Mouse (Mus musculus): ENCODE results near the gene Col8a2. TPM values are rescaled to one million over a fixed set of nuclear protein-coding genes. Genes with fewer than 3 reads are reported as not detected.

The Col8a2 gene
- polyA plus RNA-seq, 1 experiment: 0.62 TPM

DNA sequence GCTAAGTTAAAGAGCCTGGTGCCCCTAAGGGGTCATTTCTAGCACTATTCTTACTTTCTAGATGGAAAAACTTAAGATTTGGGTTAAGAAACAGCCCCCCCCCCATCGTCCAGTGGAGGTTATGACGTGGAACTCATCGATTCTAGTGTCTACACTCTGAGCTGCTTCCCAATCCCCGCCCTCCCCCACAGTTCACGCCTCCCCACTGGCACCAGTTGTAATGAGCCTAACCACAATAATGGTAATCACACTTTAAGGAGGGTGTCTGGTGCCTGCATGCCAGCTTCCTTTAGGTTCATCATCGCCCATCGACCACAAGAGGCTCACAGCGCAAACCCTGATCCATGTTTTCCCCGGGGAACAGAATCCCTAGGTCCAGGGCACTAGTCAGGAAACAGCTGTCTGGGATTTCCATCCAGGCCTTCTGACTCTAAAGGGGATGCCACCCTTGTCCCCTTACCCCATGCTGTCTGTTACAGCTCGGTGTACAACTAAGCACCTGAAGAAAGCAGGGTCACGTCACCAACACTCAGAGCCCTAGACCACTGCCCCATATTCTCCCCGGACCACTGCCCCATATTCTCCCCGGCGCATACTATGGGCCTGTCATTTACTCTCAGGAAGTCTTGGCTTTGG is 32.8 kb upstream of the Col8a2 start:
- peak overlapping the region; percentile 36 for H3ac ChIP-seq (ENCODE audit: control insufficient read depth, insufficient read length, low read depth)
- peaks cover 73% of the 10 kb centered on the region for H3K79me3 ChIP-seq (ENCODE audit: low read depth)
- peak overlapping the region; percentile 97 for H3K4me3 ChIP-seq (ENCODE audit: insufficient read depth, poor library complexity, severe bottlenecking)
- H3K36me3 ChIP-seq (ENCODE audit: control insufficient read depth, insufficient read depth): peaks cover 22% of the 10 kb centered on the region
- peaks cover 86% of the 10 kb centered on the region for H3K79me2 ChIP-seq (ENCODE audit: control insufficient read depth, insufficient read depth)
- TF ChIP-seq MYOD1 (IDR thresholded peaks at IDR 0.05; ENCODE audit: control insufficient read depth, insufficient read length, low read depth) (peak; percentile 36), USF1 (IDR thresholded peaks at IDR 0.05; ENCODE audit: low read depth) (no peak), CTCF (IDR thresholded peaks at IDR 0.05; ENCODE audit: control insufficient read depth, insufficient read depth, insufficient read length) (no peak), MYOG (IDR thresholded peaks at IDR 0.05; ENCODE audit: control insufficient read depth, extremely low read depth, insufficient read length) (no peak), MAX (IDR thresholded peaks at IDR 0.05) (no peak), CEBPB (IDR thresholded peaks at IDR 0.05; ENCODE audit: low read depth) (no peak)
- H3K27me3 ChIP-seq (ENCODE audit: control insufficient read depth, insufficient read depth, insufficient read length): no peaks in the 10 kb centered on the region

DNA sequence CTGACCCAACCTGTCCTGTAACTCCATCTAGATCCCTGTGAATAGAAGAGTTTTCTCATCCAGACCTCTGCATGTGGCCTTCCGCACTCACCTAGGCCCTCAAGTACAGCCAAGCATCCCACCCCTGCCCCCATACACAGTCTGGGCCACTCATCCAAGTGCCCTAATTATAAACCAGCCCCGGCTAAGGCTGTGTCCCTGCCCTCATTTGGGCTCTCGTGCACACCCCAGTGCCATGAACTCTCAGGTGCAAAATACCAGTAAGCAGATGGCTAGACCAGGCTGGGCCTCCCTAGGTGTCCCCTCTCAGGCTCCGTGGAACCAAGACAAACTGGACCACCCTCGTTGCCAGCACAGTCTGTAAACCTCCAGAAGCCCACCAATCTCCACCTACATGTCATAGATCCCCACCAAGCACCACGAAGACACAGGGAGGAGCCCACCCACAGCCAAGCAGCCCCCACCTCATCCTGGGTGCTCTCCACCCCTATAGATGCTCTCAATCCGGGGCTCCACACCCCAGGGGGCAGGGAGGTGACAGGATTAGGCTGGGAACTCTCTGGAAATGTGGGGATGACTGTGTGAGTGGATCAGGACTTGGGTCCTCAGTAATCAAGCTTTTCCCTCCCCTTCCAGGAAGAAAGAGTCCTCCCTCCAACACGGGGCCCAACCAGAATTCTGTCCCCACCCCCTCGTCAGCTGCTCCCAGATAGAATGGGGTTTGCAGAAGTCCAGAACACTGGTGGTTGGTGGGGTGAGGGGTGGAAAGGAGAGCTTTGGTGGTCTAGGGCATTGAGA is 32.1 kb upstream of the Col8a2 start:
- Histone ChIP-seq H3K4me3 (ENCODE audit: insufficient read depth, poor library complexity, severe bottlenecking) (peak overlapping the region; percentile 97), H3K79me2 (ENCODE audit: control insufficient read depth, insufficient read depth) (peaks cover 79% of the 10 kb centered on the region), H3K36me3 (ENCODE audit: control insufficient read depth, insufficient read depth) (peaks cover 15% of the 10 kb centered on the region), H3K79me3 (ENCODE audit: low read depth) (peaks cover 66% of the 10 kb centered on the region), H3ac (ENCODE audit: control insufficient read depth, insufficient read length, low read depth) (peak overlapping the region; percentile 86), H3K27me3 (ENCODE audit: control insufficient read depth, insufficient read depth, insufficient read length) (no peaks in the 10 kb centered on the region)
- TF ChIP-seq CTCF (IDR thresholded peaks at IDR 0.05; ENCODE audit: control insufficient read depth, insufficient read depth, insufficient read length): no peak
- TF ChIP-seq MYOG (IDR thresholded peaks at IDR 0.05; ENCODE audit: control insufficient read depth, extremely low read depth, insufficient read length): no peak
- no peak for TF ChIP-seq MYOD1 (IDR thresholded peaks at IDR 0.05; ENCODE audit: control insufficient read depth, insufficient read length, low read depth)
- no peak for TF ChIP-seq CEBPB (IDR thresholded peaks at IDR 0.05; ENCODE audit: low read depth)
- no peak for TF ChIP-seq MAX (IDR thresholded peaks at IDR 0.05)
- TF ChIP-seq USF1 (IDR thresholded peaks at IDR 0.05; ENCODE audit: low read depth): no peak
- TF ChIP-seq FOSL1 (IDR thresholded peaks at IDR 0.05; ENCODE audit: insufficient read depth, low read length, poor library complexity, severe bottlenecking): no peak

- H3K27me3 ChIP-seq (ENCODE audit: control insufficient read depth, insufficient read depth, insufficient read length): no peaks in the 10 kb centered on the region
- peaks cover 57% of the 10 kb centered on the region for H3K79me3 ChIP-seq (ENCODE audit: low read depth)
- H3K4me3 ChIP-seq (ENCODE audit: insufficient read depth, poor library complexity, severe bottlenecking): peak overlapping the region; percentile 97
- H3K79me2 ChIP-seq (ENCODE audit: control insufficient read depth, insufficient read depth): peaks cover 70% of the 10 kb centered on the region
- peaks cover 10% of the 10 kb centered on the region for H3K36me3 ChIP-seq (ENCODE audit: control insufficient read depth, insufficient read depth)
- H3ac ChIP-seq (ENCODE audit: control insufficient read depth, insufficient read length, low read depth): peak overlapping the region; percentile 86
- TF ChIP-seq MYOG (IDR thresholded peaks at IDR 0.05; ENCODE audit: control insufficient read depth, extremely low read depth, insufficient read length) (no peak), CEBPB (IDR thresholded peaks at IDR 0.05; ENCODE audit: low read depth) (no peak), USF1 (IDR thresholded peaks at IDR 0.05; ENCODE audit: low read depth) (no peak), CTCF (IDR thresholded peaks at IDR 0.05; ENCODE audit: control insufficient read depth, insufficient read depth, insufficient read length) (no peak), MAX (IDR thresholded peaks at IDR 0.05) (no peak), FOSL1 (IDR thresholded peaks at IDR 0.05; ENCODE audit: insufficient read depth, low read length, poor library complexity, severe bottlenecking) (no peak), MYOD1 (IDR thresholded peaks at IDR 0.05; ENCODE audit: control insufficient read depth, insufficient read length, low read depth) (no peak)
Observed at GRCm38 (mm10) chr4:126255113-126256001, 31.2 kb upstream of the Col8a2 start.

GRCm38 (mm10) chr4:126256131-126256791 is 30.3 kb upstream of the Col8a2 start, which contains the start of gene Map7d1:
Gene Map7d1, minus strand, starts transcription at chr4:126256343.
- Histone ChIP-seq H3K36me3 (ENCODE audit: control insufficient read depth, insufficient read depth) (peaks cover 8% of the 10 kb centered on the region), H3ac (ENCODE audit: control insufficient read depth, insufficient read length, low read depth) (peak within 1 kb of the TSS; percentile 86), H3K27me3 (ENCODE audit: control insufficient read depth, insufficient read depth, insufficient read length) (no peaks in the 10 kb centered on the region), H3K79me2 (ENCODE audit: control insufficient read depth, insufficient read depth) (peaks cover 61% of the 10 kb centered on the region), H3K79me3 (ENCODE audit: low read depth) (peaks cover 49% of the 10 kb centered on the region), H3K4me3 (ENCODE audit: insufficient read depth, poor library complexity, severe bottlenecking) (peak within 1 kb of the TSS; percentile 97)
- TF ChIP-seq MAX (IDR thresholded peaks at IDR 0.05): peak; percentile 24
- TF ChIP-seq CTCF (IDR thresholded peaks at IDR 0.05; ENCODE audit: control insufficient read depth, insufficient read depth, insufficient read length): no peak
- TF ChIP-seq FOSL1 (IDR thresholded peaks at IDR 0.05; ENCODE audit: insufficient read depth, low read length, poor library complexity, severe bottlenecking): no peak
- TF ChIP-seq CEBPB (IDR thresholded peaks at IDR 0.05; ENCODE audit: low read depth): no peak
- TF ChIP-seq USF1 (IDR thresholded peaks at IDR 0.05; ENCODE audit: low read depth): no peak
- no peak for TF ChIP-seq MYOG (IDR thresholded peaks at IDR 0.05; ENCODE audit: control insufficient read depth, extremely low read depth, insufficient read length)
